Mouse (Mus musculus) NIH3T3 (cell line): ENCODE data around the gene Nsrp1.

ENCODE experiments used
- DNase-seq: peaks from one replicate; pipeline ENCODE4 v3.0.0-alpha.2; 2012; ENCODE audit warnings: low read depth

Nsrp1 gene

DNA sequence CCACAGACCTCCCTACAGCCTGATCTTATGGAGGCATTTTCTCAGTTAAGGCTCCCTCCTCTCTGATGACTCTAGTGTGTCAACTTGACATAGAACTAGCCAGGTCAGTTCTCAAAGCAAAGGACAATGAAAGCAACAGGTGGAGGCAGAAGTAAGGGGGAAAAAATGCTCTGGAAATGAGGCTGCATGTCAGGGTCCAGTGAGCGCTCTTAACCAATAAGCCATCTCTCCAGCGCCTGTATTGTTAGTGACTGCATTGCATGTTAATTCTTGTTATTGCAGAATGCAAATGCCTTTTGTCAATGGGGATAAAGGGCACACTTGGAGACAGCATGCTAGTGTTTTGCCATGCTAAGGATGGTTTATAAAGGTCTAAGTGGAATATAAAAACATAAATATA lies 35.4 kb downstream of the Nsrp1 start:
- DNase-seq = no peak

DNA sequence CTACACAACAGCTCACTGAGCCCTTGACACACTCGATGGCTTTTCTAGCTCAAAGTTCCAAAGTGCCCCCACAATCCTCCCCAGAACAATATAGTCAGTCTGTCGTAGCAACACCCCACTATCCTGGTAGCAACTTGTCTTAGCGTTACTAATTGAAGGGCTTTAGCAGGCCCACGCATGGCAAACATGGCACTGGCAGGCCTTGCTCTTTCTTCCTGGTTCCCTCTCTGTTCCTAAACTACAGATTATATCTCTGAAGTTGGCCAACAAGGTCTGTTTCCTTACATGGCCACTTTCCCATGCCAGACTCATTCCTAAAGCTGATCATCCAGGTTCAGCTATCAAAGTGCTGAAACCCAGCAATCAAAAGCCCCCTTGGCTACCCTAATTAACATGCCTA lies 36.3 kb downstream of the Nsrp1 start:
- no peak for DNase-seq

DNA sequence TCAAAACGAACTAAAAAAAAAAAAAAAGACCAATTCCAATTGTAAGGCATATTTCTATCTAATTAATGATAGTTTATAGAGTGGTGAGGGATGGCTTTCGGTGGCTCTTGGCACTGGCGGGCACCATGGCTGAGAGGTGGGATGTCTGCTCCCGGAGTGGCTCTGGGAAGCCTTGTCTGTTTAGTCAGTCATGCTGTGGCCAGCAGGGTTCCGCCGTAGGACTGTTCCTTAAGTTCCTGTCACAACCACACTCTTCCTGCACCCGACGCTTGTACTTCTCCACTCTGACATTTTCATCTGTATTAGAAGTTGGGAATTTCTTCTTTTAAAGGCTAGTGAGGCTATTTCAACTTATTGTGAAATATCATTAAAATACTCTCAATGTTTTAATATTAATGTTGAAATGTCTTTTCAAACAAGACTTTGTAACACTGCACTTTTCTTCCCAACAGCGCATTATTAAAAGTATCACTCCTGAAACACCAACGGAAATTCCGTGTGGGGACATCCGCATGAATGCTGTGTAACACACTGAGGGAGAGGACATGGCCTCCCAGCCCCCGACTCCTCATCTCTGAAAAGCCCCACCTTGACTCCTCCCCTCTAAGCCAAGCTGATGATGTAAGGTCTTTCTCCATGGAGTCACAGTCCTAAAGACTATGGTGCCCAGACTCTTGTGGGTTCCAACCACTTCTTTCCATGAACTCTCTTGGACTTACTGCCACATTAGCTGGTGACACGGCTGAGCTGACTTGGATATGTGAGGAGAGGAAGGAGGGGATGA lies 46.9 kb downstream of the Nsrp1 start:
- no peak for DNase-seq

DNA sequence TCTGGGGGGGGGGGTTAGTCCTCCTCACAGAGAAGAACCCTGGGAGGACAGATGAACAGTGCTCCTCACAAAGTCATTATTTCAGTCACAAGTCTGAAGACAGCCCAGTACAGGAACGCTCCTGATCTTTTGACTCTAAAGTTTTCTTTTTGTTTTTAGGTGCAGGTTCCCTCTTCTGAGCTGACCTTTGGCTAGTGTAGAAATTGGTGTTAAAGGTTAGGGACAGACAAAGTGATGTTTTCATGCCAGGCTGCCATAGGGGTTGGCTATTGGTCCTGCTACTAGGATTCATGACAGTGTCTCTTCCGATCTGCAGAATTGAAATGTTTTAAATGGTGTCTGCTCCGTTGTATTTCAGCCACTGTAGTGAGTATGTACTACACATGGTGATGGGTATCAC lies 50.1 kb downstream of the Nsrp1 start:
- DNase-seq = no peak

DNA sequence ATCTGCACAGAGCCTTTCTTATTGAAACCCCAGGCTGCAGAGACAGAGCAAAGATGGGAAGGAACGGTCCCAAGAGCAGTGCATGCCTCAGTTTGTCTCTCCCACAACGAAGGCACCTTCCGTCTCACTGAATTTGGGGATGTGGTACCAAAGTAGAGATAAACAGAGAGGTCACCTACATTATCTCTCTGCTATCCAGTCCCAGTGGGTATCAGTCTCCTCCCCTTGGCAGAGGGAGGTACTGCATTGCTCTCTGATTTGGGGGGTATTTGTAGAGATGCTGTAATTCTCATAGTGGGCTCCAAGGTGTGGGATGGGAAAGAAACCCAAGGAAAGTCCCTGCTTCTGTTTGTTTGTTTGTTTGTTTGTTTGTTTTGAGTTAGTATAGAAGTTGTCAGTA lies 51.7 kb downstream of the Nsrp1 start:
- peak; percentile 31 for DNase-seq

DNA sequence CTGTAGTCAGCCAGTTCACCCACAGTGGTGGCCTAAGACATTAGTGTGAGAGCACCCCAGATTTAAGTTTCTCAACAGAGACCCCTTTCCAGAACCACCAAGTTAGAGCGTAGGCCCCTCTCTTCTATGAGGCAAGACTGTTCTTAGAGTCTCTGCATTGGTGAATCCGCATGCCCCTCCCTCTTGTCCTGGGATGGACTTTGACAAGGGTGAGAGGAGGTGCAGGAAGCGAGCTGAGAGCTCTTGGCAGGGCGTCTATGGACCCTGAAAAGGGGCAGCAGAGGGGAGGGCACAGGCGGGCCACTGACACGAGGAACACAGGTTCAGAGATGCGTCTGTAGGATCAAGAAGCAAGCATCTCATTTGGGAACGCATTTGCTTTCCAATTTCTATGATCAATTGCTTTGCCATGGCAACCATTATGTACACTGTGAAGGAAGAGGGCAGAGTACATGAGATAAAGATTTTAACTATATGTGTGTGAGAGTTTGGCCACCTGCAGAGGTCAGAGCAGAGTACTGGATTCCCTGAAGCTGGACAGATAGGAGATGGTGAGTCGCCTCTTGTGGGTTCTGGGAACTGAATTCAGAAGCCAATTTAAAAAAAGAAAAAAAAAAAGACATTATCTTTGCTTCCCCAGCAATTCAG lies 56.4 kb downstream of the Nsrp1 start:
- no peak for DNase-seq

DNA sequence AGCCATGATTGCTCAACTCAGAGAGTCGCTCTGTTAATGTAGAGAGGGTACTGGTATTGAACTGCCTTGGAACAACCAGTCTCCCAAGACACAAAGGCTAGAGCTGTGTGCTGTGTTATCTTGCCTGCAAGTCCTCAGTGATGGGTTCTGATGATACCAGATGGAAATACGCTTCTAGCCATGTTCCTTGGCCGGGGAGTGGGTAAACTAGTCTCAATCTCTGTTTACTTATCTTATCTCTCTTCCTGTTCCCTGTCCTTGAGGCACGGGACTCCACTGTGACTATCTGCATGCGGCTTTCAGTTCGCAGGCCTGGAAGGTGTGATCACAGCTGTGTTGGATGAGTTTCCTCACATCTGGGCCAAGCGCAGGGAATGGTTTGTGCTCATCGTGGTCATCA lies 58.7 kb downstream of the Nsrp1 start:
- DNase-seq = no peak

DNA sequence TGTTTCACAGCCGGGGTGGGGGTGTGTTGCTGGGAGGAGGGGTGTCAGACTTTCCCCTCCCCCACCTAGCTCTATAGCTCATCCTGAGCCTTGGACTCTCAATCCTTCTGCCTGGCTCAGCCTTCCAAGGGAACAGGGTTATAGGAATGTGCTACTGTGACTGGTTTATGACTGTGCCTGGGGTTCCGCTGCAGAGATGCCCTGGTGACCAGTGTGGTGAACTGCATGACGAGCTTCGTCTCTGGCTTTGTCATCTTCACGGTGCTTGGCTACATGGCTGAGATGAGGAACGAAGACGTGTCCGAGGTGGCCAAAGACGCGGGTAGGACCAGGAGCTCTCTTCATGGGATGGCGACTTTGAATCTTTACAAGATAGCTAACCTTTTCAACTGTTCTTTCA lies 60.2 kb downstream of the Nsrp1 start:
- no peak for DNase-seq

DNA sequence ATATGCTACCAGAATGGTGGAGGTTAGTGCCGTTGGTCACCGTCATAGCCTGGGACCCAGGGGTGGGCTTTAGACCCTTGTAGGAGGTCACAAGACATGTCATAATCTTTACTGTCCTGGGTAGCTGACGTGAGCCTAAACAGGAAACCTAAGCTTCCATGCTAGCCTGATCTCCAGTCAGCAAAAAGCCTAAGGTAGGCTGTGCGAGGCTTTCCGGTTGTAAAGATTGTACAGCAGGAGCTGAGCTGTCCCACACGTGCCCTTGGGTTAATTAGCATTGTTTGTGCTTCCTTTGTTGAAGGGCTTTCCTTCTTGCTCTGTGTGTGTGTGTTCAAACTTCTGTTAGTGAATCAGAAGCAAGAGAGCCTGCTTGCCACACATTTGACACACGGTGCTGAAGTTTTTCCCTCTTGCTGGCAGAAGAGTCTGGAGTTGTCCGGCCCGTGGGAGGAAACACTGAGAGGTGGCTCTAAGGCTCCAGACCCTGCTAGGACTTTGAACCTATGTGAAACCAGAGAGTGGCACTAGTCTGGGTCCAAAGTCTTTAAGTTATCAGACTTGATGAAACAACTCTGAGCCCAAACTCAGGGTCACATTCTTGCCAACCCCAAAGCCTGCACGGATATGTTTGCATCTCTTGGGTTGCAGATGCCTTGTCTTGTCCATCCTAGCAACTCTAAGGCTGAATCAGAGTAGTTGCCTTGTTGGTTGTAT lies 67.3 kb downstream of the Nsrp1 start:
- DNase-seq = no peak

DNA sequence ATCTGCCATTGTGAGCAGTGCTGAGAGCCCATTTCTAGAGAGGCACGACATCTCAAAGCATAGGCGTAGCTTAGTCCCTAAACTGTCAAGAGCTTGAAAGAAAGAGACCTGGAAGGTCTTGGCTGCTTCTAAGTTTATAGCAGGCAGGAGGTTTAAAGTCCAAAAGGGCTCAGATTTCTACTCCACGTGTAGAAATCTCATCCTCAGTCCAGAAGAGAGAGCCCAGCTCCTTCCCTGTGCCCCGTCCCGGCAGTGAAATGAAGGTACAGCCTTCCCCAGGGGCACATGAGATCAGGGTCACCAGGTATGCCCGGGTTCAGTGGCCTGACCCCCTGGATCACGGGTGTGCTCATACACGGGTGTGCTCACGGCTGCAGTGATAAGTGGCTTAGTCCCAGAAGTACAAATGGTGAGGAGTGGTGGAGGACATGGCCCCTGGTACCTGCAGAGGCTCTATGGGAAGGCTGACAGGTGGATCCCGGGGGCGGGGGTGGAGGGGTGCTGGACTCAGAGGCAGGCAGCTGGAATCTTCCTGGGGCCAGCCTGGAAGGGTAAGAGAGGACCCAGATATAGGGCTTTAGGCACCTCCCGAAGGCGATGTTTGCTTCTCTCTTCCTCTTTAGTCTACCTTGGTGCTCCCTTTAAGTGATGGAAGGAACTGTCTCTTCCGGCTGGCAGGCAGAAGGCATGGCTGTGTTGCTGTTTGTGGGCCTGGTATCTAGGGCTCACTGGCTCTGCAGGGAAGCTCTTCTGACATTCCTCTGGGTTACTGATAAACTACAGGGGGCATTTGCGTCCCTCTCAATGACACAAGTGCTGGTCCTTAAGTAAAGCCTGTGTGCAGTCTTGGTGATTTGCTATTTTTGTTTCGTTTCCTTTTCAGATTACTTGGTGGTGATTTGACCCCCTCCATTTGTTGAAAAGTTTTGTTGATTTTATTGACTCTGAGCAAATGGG lies 68.9 kb downstream of the Nsrp1 start:
- no peak for DNase-seq

DNA sequence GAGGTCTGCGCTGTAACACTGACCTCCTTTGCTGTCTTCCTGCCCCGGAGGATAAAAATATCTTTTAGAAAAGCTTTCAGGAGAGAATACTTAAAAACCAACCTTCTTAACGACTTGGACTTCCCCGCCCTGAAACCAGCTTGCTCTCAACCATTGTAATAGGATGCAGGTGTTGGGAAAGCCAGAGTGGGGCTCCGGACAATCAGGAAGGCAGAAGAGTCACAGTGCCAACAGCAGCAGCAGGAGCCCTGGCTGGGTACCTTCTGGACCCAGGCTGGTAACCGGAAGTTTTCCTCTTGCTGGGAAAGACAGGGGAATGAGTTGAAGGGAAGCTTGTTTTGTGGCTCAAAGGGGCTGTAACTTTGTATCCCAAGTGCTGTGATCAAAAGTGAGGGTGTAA lies 71.6 kb downstream of the Nsrp1 start:
- DNase-seq = peak; percentile 57

DNA sequence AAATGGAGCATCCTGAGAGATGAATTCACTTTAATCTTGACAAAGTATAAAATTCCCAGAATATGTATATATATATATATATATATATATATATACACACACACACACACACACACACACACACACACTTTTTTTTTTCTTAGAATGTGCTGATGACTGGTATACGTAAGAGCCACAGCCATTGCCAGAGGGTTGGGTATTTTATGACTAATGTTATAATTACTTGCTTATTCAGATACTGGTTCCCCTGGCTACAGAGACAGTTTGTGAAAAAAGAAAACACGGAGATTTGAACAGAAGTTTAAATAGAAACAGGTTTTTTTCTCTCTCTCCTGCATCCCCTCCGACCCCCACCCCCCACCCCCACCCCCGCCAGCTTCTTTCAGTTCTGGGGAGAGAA lies 72.4 kb downstream of the Nsrp1 start:
- peak; percentile 81 for DNase-seq

DNA sequence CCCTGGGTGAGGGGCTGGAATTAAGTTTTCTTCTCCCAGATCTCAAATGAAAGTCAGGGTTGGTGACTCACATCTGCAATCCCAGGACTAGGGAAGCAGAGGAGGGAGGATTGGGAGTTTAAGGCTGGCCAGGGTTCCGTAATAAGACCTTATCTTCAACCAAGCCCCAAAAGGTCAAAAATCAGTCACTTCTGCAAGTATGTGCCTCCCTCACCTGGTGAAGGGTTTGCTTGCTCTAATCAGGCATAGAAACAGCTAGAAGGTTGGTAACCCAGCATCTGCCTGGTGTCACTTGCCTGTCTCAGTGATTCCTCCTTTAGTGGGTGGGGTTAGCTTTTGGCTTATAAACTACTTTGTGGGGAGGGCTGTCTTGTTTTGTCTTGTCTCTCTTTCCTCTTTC lies 75.9 kb downstream of the Nsrp1 start:
- DNase-seq = peak; percentile 73

DNA sequence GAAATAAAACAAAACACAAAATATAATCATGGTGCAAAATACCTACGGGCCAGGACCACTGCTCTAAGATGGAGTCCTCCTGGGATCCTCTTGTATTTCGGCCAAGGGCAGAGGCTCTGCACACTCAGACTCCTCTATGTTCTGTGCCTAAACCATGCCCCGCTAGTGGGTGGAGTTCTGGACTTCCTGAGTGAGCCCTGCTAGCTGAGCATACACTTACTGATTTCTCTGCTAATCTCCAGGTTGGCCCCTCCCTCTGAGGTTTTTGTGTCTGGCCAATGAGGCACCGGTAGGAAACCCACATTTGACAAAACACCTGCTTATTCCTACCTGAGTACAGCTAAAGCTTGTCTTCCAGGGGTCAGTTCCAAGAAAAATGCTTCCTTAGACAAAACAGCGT lies 77.5 kb downstream of the Nsrp1 start:
- DNase-seq = no peak

DNA sequence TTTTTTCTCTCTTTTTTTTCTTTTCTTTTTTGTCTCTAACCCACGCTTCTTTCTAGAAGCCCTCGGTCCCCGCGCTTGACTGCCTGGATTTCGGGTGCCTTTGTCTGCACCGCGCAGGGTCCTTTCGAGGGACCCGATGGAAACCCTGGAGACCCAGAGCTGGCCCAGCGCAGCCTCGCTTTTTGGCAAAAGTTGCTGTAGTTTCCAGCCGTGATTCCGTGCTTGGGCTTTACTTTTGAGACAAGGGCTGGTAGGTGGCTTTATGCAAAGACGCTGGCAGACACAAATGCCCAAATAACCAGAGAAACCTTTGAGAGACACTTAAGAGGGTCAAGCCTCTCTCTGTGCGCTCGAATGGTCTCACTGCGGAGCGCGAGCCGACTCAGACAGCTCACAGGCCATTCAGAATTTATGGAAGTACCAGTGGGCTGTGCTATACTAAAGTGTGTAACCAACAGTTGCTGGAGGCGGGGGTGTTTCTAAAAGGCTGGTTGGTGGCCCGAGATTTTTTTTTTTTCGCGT lies 79.5 kb downstream of the Nsrp1 start:
- DNase-seq = no peak

DNA sequence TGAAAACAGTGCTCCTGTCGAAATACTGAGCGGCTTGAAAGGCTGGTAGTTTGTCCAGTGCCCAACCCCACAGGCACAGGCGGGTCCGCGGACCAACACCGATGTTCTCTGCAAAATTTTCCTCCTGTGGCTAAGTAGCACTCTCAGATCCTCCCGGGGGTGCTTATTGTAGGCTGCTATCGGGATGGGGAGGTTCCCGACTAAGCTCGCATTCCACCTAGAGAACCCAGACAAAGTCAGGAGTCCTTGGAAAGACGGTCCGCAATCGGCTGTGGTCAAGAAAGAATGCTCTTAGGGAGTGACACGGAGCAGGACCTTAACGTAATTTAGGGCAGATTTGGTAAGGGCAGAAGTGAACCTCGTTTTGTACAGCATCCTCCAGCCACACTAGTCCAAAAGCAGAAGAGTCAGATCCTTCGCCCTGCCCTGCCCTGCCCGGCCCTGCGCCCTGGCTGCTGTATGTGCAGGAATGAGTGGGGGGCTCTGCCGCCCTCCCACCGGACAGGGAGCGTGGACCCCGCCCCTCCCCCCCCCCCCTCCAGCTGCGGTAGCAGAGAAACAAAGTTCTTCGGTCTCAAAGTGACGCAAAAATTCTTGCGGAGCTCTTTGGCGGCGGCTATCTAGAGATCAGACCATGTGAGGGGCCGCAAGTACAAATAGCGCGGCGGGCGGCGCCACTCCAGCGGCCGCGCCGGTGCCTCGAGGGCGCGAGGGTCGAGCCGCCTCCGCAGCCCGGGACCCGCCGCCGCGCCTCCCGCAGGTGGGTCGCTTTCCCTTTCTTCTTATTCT lies 80.1 kb downstream of the Nsrp1 start, which contains the start of gene Slc6a4:
Slc6a4 (plus strand) TSS at position 688 of the 789 bp plus-strand sequence.
- DNase-seq = peak; percentile 35

DNA sequence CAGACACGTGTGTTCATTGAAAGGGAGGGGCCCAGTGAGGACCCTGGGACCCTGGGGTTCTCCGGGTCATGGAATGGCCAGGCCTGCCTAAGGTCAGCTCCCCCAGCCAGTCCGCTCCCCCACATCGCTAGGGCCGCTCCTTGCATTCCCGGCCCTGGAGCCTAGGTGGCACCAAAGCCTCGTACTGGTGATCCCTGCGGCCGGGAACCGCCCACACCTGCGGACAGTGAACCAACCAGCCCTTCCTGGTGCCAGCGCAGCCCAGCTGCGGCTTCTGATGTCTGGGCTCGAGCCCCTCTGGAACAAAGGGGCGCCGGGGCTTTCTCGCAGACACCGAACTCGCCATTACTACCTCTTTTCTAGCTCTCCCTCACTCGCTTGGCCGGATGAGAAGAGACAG lies 80.9 kb downstream of the Nsrp1 start:
- peak; percentile 88 for DNase-seq

DNA sequence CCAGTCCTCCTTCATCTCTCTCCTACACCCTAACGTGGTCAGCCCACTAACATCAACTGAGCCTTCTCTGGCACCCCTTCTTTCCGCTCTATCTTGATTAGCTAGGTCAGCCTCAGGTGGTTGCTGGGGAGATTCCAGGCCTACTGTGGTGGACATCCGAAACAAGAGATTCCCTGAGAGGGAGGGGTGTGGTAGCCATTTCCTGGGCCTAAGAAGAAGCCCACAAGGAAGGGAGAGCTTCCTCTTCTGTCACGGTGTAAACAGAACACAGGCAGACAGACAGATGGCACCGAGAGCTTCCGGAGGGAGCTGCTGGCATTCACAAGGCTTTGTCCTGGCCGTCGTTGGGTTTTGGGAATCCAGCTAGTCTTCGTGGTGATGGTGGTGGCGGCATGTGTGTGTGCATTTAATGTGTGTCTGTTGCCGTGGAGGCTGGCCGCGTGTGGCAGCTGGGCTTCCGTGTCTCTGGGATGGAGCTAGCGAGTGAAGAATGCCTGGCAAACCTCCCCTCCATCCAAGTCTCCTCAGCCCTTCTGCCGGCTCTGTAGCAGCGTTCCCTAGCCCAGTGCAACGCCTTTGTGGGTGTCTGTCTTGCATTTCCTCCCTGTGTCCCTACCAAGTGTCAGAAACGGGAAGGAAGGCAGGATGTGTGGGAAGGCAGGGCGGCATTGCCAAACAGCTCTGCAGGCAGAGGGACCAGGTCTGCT lies 82.1 kb downstream of the Nsrp1 start:
- no peak for DNase-seq
